Mouse (Mus musculus): ENCODE measurements around the gene 3300002I08Rik. TPM values are rescaled to one million over a fixed set of nuclear protein-coding genes. Genes with fewer than 3 reads are reported as not detected.

The 3300002I08Rik gene
- polyA plus RNA-seq, 1 experiment from 2014 or later, result 1.5 TPM

DNA sequence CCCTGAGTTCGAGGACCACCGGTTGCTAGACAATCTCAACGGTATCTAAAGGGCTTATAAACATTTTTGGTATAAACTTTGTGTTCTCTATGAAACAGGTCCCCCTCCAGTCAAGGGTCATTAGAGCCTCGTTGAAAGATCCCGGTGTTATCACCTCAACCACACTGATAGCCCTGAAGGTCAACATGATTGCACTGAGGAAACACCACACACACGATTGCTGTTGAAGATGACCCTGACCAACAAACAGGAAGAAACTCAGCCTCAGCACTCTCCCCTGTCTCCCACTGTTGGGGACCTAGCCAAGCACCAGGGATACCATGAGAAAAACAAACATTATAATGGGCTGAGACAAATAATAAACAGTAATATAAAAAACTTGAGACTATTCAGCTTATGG is 68.9 kb downstream of the 3300002I08Rik start:
- TF ChIP-seq CTCF (IDR thresholded peaks at IDR 0.05; ENCODE audit: low read depth), result no peak
- Histone ChIP-seq H3K4me2 (replicated peaks; ENCODE audit: low read depth) (no peak overlapping the region), H3K9me3 (ENCODE audit: control insufficient read depth) (no peaks in the 10 kb centered on the region), H3K4me3 (ENCODE audit: low read depth, low read length) (no peak overlapping the region), H3K9ac (ENCODE audit: low read depth, low read length) (no peak overlapping the region), H3K27ac (ENCODE audit: low read depth, low read length) (no peak overlapping the region), H3K4me1 (replicated peaks; ENCODE audit: control insufficient read depth, insufficient read depth, low read length) (no peaks in the 10 kb centered on the region), H3K36me3 (ENCODE audit: control insufficient read depth, insufficient read depth) (no peaks in the 10 kb centered on the region), H3K27me3 (replicated peaks; ENCODE audit: control insufficient read depth, insufficient read depth, low read length) (no peaks in the 10 kb centered on the region)
- no peak for ATAC-seq
- 61% methylated on average over 6 of the region's 6 CpGs for WGBS

Other genes with a start within 250 kb of the 3300002I08Rik start
- 4.7 and 5.5 TPM in 2 replicates for gene Zfp120, start 226.1 kb downstream of the 3300002I08Rik start, polyA plus RNA-seq (2015; fragmentation: Nextera tagmentation; extraction: Ambion mirVana)
- not detected in 2 replicates for gene Gm10770, start 183.1 kb downstream of the 3300002I08Rik start, polyA plus RNA-seq (2015; fragmentation: Nextera tagmentation; extraction: Ambion mirVana)
- not detected in 2 replicates for gene Gm14139, start 181.0 kb downstream of the 3300002I08Rik start, polyA plus RNA-seq (2015; fragmentation: Nextera tagmentation; extraction: Ambion mirVana)
- gene Zfp937, start 144.7 kb downstream of the 3300002I08Rik start, polyA plus RNA-seq (2015; fragmentation: Nextera tagmentation; extraction: Ambion mirVana), result 1.4 and 1.7 TPM in 2 replicates
- gene Gm21994, start 107.2 kb downstream of the 3300002I08Rik start, polyA plus RNA-seq (2015; fragmentation: Nextera tagmentation; extraction: Ambion mirVana), result 1.2 and 1.3 TPM in 2 replicates
- gene Gm14124, start 105.2 kb downstream of the 3300002I08Rik start, polyA plus RNA-seq (2015; fragmentation: Nextera tagmentation; extraction: Ambion mirVana), result not detected in 2 replicates
- gene Gm10130, start 39.1 kb downstream of the 3300002I08Rik start, polyA plus RNA-seq (2015; fragmentation: Nextera tagmentation; extraction: Ambion mirVana), result 0.89 and 1.0 TPM in 2 replicates
- gene Zfp442, start 88.7 kb upstream of the 3300002I08Rik start, polyA plus RNA-seq (2015; fragmentation: Nextera tagmentation; extraction: Ambion mirVana), result 1.2 and 1.4 TPM in 2 replicates
- not detected in 2 replicates for gene Zfp345, start 122.3 kb upstream of the 3300002I08Rik start, polyA plus RNA-seq (2015; fragmentation: Nextera tagmentation; extraction: Ambion mirVana)
- gene Cst7, start 207.7 kb upstream of the 3300002I08Rik start, polyA plus RNA-seq (2015; fragmentation: Nextera tagmentation; extraction: Ambion mirVana), result 0.16 TPM in 1 of 2 replicates, not detected in the other
- 24.4 TPM in 2 replicates for gene Apmap, start 245.8 kb upstream of the 3300002I08Rik start, polyA plus RNA-seq (2015; fragmentation: Nextera tagmentation; extraction: Ambion mirVana)